Mouse (Mus musculus) urinary bladder, postnatal 25 days (tissue): ENCODE results near the gene Anks1b.

Experiments used
- DNase-seq: peaks from one replicate; pipeline ENCODE4 v3.0.0; 2022; ENCODE audit warnings: low spot score

The Anks1b gene

GRCm38 (mm10) chr10:90169941-90170580 lies 296.8 kb downstream of the Anks1b start:
- no peak for DNase-seq

DNA sequence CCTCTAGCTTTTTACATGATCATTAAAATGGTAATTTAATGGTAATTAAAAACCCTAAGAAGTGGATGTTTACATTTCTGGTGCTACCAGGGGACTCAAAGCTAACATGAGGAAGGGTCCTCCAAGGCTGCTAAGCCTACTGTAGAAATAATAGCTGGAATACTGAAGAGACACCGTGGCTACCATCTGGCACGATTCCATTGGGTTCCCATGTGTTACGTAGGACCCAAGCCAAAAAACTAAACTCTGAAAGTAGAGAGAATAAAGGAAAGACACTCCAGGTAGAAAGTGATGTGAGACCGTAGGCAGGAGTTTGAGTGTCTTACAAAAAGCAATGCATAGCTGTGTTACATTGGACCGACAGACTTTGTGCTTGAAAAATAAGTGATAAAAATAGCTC lies 317.1 kb downstream of the Anks1b start:
- no peak for DNase-seq

- DNase-seq = no peak
These were observed 323.6 kb downstream of the Anks1b start for GRCm38 (mm10) chr10:90196936-90197335.

DNA sequence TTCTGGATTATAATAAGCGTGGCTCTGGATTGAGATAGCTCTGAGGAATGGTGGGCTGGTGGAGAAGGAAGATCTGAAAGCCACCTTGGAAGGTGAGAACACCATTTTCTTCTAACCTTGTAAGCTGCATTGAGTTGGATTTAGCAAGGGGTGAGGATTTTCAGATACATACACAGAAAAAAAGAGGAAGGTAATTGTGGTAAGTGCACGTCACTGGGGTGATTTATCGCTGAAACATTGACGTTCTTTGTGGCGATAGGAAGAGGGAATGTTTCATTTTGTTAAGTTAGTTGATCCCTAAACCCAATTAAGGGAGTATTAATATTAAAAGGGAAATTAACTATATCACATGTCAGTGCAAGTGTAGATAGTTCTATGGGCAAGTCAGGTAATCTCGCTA lies 336.7 kb downstream of the Anks1b start:
- no peak for DNase-seq

- no peak for DNase-seq
These were observed 347.2 kb downstream of the Anks1b start for GRCm38 (mm10) chr10:90220470-90220869.

DNA sequence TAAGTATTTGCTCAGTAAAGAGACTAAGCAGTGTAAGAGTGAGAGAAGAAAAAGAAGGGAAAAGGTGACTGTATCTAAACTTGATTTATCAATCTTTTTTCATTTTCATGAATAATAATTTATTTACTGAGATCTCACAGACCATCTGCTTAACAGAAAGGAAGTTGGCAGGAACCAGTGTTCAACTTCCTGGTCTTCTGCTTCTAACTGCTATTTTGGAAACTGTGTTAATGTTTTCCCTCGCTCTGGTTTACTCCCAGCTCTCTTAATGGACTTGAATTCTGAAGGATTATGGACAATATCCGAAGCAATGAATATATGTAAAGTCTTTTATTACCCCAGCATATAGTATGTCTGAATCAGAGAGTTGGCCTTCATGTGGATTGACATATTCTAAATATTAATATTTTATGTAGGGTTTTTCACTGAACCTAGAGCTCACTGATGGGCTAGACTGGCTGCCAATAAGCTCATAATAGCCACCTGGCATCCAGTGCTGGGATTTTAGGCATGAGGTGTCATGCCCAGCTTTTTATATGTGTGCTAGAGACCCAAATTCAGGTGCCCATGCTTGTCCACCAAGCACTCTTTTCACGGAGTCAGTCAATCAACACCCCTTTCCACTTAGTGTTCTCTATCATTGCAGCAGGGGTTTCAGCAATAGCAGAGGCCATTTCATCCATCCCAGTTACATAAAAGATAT lies 349.6 kb downstream of the Anks1b start:
- DNase-seq = no peak

GRCm38 (mm10) chr10:90235273-90235672 lies 362.0 kb downstream of the Anks1b start:
- no peak for DNase-seq

- DNase-seq = no peak
These were observed 364.0 kb downstream of the Anks1b start for GRCm38 (mm10) chr10:90237290-90237689.

- DNase-seq = no peak
These were observed 385.8 kb downstream of the Anks1b start for GRCm38 (mm10) chr10:90258944-90259714.

GRCm38 (mm10) chr10:90271321-90271720 lies 398.0 kb downstream of the Anks1b start:
- no peak for DNase-seq

GRCm38 (mm10) chr10:90273311-90273710 lies 400.0 kb downstream of the Anks1b start:
- no peak for DNase-seq

- no peak for DNase-seq
These were observed 413.3 kb downstream of the Anks1b start for GRCm38 (mm10) chr10:90286589-90286988.

- no peak for DNase-seq
These were observed 429.9 kb downstream of the Anks1b start for GRCm38 (mm10) chr10:90303249-90303648.

- no peak for DNase-seq
These were observed 432.8 kb downstream of the Anks1b start for GRCm38 (mm10) chr10:90306156-90306555.

GRCm38 (mm10) chr10:90307931-90308555 lies 434.7 kb downstream of the Anks1b start:
- DNase-seq = no peak

GRCm38 (mm10) chr10:90329781-90330180 lies 456.5 kb downstream of the Anks1b start:
- no peak for DNase-seq

GRCm38 (mm10) chr10:90345394-90345793 lies 472.1 kb downstream of the Anks1b start:
- DNase-seq = no peak

DNA sequence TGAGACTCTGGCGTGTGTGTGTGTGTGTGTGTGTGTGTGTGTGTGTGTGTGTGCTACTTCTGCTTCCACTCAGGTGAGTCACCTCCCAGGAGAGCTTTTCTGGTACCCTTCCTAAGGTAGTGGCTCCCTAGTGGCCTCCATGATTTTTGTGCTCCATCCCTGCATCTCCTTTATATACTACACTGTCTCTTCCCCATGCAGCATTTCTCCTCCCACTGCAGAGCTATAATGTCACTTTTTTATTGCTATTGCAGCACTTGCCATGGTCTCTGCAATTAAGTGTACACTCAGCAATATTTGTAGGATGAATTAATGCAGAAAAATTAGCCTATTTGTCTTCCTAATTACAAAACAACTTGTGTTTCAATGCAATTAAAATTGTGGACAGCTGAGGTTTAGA lies 482.9 kb downstream of the Anks1b start:
- no peak for DNase-seq

- DNase-seq = no peak
These were observed 484.0 kb downstream of the Anks1b start for GRCm38 (mm10) chr10:90357169-90357907.

- no peak for DNase-seq
These were observed 495.7 kb downstream of the Anks1b start for GRCm38 (mm10) chr10:90369015-90369414.

- DNase-seq = no peak
These were observed 497.4 kb downstream of the Anks1b start for GRCm38 (mm10) chr10:90370751-90371150.

- DNase-seq = peak; percentile 19
These were observed 500.2 kb downstream of the Anks1b start for GRCm38 (mm10) chr10:90373469-90373868.
